Mouse (Mus musculus): ENCODE measurements around the gene Rnf150.

The Rnf150 gene

GRCm38 (mm10) chr8:82983301-82983700 lies 120.1 kb downstream of the Rnf150 start:
- CTCF ChIA-PET = interaction anchor here in 1 of 4 experiments (0.7 kb wide), 1 partner anchor 340 kb away, joined by 3 read pairs; no protein-coding TSS in a partner anchor

DNA sequence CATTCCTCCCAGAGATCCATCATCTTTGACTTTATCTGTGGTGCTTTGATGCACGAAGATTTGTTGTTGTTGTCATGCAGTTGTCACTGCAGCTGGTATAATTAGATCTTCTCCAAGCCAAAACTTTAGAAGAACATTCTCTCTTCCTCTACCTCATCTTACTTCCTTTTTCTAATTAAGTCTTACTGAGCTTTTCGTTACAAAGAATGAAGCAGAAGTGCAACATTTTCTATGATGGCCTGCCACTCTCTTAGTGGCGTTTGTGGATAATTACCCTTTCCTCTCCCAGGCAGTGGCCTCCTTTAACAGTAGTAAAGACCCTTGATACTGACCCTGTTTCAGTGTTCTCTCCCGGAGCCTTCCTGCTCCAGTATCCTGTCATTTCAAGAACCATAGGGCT lies 128.9 kb downstream of the Rnf150 start:
- POLR2A ChIA-PET = no interaction called here
- CTCF ChIA-PET = no interaction called here

More at GRCm38 (mm10) chr8:82983301-82983700, 120.1 kb downstream of the Rnf150 start:
- POLR2A ChIA-PET = interaction anchor here in 1 of 4 experiments (1.2 kb wide), 1 partner anchor 53 kb away, joined by 5 read pairs; no protein-coding TSS in a partner anchor

GRCm38 (mm10) chr8:82995727-82996438 lies 132.7 kb downstream of the Rnf150 start:
- POLR2A ChIA-PET = no interaction called here

DNA sequence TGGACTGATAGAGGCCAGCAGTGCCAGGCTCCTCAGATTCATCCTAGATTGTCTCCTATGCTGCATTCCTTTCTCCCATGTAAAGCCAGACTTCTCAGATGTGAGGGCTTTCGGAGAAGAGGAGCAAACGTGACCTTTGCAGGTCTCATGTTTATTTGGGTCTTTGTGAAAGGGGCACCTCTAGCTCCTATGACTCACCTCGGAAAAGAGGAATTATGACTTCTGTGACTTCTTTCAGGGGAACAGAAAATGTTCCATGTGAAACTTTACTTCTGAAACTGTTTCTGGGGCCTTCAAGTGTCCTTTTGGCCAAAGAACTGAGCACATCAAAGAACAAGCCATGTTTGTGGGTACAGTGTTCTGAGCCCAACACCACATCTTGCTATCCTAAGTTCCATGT lies 133.7 kb downstream of the Rnf150 start:
- CTCF ChIA-PET = no interaction called here

More at GRCm38 (mm10) chr8:82995727-82996438, 132.7 kb downstream of the Rnf150 start:
- CTCF ChIA-PET = no interaction called here

GRCm38 (mm10) chr8:82998778-82999177 lies 135.6 kb downstream of the Rnf150 start:
- ChIA-PET POLR2A (no interaction called here), CTCF (no interaction called here)

More for the DNA sequence above, 133.7 kb downstream of the Rnf150 start:
- POLR2A ChIA-PET = no interaction called here

DNA sequence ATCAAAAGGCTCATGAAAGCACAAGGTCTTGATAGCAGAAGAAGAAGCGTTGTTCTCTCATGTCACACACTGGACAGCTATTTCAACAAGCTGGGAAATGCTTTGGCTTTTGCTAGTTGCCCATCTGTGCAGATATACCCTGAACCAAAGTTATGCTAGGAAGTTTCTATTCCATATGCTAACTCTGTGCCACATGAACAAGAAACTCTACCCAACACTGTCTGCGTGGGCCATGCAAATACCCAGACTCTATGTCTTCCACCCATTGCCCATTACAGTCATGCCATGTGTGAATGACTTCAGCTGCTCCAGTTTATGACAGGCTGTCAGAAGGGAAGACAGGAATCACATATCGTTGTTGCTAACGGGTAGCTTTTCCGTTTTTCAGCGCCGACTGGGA lies 140.0 kb downstream of the Rnf150 start:
- CTCF ChIA-PET = no interaction called here

GRCm38 (mm10) chr8:83009481-83009880 lies 146.3 kb downstream of the Rnf150 start:
- ChIA-PET POLR2A (no interaction called here), CTCF (no interaction called here)

More for the DNA sequence above, 140.0 kb downstream of the Rnf150 start:
- POLR2A ChIA-PET = interaction anchor here in 1 of 4 experiments (0.7 kb wide), 1 partner anchor 53 kb away, joined by 3 read pairs; no protein-coding TSS in a partner anchor

DNA sequence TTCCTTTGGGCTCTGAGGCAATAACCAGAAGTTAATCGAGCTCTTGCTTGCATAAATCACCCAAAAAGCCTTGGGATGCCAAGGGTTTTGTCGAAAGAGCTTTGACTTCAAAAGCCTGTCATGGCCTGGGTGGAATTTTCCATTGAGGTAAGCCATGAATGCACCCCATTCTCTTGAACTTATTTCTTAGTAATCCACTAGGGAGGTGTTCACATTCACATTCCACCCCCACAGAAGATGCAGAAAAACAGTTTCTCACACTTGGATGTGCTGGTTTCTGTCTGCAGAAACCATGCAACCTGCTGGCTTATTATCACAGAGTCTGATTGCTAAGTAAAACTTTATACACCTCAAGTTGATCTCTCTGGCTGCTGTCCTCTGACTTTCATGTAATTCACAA lies 148.1 kb downstream of the Rnf150 start:
- ChIA-PET CTCF (no interaction called here), POLR2A (no interaction called here)

DNA sequence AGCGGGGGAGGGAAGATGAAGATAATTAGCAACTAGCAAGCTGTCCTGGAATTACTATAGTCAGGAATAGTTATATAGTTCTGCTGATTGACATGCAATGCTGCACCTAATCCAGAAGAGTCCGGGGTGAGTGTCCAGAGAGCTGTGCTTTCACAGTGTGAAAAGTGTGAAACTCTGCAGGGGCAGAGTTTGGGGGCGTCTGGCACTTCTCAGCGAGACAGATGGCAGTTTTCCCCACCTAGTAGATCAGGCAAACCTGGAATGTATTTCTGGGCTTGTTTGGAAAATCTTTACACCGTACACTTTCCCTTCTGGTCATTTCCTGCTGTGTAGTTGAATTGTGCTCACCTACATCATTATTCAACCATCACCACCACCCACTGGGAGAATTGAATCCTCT lies 148.6 kb downstream of the Rnf150 start:
- ChIA-PET CTCF (no interaction called here), POLR2A (no interaction called here)

DNA sequence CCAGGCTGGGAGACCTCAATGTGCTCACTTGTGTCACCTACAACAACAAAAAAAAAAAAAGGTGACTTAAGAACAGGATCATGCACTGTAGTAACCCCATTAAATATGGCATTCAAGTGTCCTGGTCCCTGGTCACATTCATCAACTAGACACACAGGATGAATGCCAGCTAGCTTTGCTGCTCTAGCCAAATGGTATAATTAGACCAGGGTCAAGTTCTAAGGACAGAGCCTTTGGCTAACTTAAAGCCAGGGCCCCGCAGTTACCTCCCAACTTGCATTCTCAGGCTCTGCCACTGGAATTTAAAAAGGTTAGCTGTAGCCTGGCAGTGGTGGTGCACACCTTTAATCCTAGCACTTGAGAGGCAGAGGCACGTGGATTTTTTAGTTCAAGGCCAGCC lies 165.1 kb downstream of the Rnf150 start:
- CTCF ChIA-PET = no interaction called here
- POLR2A ChIA-PET = no interaction called here

DNA sequence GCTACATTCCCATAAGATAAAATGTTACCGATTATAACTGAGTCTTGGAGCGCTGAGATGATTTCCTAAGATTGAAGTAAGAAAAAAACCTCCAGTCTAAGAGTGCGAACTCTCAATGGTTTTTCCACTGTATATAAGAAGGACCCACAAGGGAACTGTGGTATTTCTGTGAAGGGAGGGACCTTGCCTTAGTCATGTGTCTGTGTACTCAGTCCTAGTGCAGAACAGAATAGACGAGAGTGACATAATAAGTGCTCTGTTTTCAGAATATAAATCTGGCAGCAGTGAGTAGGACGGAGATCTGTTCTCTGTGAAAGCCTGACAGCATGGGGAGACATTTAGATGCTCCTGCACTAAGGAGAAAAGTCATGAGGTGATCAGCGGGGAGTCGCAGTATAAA lies 169.6 kb downstream of the Rnf150 start:
- POLR2A ChIA-PET = no interaction called here

DNA sequence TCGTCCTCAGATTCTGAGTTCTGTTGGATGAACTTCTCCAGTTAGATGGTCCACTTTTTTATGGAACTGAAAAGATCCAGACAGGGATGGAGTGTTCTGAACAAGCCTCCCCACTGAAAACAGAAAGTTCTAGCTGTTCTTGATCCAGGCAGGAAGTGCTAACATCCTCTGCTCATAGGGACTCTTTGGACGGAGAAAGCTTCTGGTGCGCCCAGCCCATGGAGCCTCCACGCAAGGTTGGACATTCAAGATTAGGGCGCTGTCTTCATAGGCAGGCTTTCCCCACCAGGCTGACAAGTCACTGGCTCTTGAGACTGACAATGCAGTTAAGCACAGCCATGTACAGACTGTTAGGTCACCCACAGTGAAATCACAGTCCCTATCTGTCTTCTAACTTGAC lies 172.0 kb downstream of the Rnf150 start:
- CTCF ChIA-PET = no interaction called here
- POLR2A ChIA-PET = interaction anchor here in 1 of 4 experiments (0.9 to 1.7 kb wide), 2 partner anchors 12 to 61 kb away, joined by 3 to 6 read pairs; no protein-coding TSS in a partner anchor

More for the DNA sequence above, 169.6 kb downstream of the Rnf150 start:
- CTCF ChIA-PET = no interaction called here

GRCm38 (mm10) chr8:83036521-83037166 lies 173.5 kb downstream of the Rnf150 start:
- ChIA-PET CTCF (interaction anchor here in 1 of 4 experiments (1.0 to 1.1 kb wide), 2 partner anchors 9 to 174 kb away, joined by 4 to 5 read pairs; partner anchors contain the start of gene Rnf150), POLR2A (interaction anchor here in 3 of 4 experiments (0.6 to 1.7 kb wide), 7 partner anchors 10 to 750 kb away, joined by 3 to 9 read pairs (median 5); partner anchors contain the start of genes Tbc1d9 (in 2 of the 3), Gm10645 (in 1 of the 3) and Scoc (in 1 of the 3))

DNA sequence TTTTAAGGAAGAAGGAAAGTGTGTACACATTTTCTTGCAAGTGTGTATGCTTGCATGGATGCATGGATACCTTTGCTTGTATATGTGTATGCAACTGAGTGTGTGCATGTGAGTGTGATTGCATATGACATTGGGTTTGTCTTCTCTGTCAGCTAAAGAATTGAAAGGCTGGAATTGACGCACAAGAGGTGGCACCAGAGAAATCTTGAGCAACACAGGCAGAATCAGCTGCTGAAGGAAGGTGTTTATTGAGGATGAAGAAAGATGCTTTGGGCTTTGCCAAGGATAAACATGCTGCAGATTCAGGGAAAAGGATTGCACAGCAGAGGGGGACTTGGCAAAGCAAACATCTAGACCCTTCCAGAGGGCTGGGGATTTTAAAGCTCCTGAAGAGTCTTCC lies 174.2 kb downstream of the Rnf150 start:
- ChIA-PET POLR2A (interaction anchor here in 2 of 4 experiments (0.7 to 1.3 kb wide), 4 partner anchors 55 to 421 kb away, joined by 3 to 9 read pairs (median 4); partner anchors contain the start of genes Gm10645 (in 1 of the 2), Scoc (in 1 of the 2) and Tbc1d9 (in 1 of the 2)), CTCF (interaction anchor here in 2 of 4 experiments (0.5 to 1.1 kb wide), 3 partner anchors 8 to 222 kb away, joined by 3 to 5 read pairs (median 4); partner anchors contain the start of gene Rnf150 (in 1 of the 2))

DNA sequence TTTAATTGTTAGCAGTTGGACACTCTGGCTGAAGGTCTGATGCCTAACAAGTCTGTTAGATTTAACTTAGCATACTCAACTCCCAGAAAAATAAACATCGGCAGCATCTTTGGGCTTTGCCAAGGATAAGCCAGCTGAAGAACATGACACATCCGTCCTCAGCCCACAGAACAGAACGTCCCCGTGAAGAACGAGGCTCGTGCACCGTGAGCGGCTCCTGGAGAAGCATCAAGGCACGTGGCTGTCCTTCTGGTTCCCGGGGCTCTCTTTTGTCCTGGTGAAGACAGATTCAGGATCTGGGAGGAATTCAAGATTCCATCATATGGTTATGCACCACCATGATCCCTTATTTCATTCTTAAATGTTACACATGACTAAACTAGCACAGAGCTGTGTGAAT lies 175.4 kb downstream of the Rnf150 start:
- POLR2A ChIA-PET = no interaction called here
- CTCF ChIA-PET = no interaction called here

DNA sequence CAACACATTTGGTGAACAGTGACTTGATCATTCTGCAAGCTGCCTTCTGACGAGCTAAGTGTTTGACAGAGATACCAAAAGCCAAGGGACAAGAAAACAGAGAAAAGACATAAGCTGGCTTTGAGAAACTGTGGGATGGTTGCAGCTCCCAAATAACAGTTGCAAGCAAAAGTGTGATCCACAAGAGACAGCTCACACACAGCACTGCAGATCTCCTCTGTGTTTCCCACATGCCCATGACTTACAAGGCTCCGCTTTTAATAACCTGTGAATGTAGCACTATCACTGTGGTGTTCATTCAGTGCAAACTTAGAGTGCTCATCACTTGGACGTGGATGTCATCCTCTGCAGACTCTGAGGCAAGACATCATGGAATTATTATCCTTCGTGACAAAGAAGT lies 178.3 kb downstream of the Rnf150 start:
- ChIA-PET POLR2A (no interaction called here), CTCF (interaction anchor here in 1 of 4 experiments (0.5 kb wide), 1 partner anchor 12 kb away, joined by 4 read pairs; no protein-coding TSS in a partner anchor)

GRCm38 (mm10) chr8:83046912-83047311 lies 183.8 kb downstream of the Rnf150 start:
- POLR2A ChIA-PET = interaction anchor here in 1 of 4 experiments (0.6 to 2.2 kb wide), 2 partner anchors 11 to 111 kb away, joined by 4 to 6 read pairs; no protein-coding TSS in a partner anchor
- CTCF ChIA-PET = no interaction called here

DNA sequence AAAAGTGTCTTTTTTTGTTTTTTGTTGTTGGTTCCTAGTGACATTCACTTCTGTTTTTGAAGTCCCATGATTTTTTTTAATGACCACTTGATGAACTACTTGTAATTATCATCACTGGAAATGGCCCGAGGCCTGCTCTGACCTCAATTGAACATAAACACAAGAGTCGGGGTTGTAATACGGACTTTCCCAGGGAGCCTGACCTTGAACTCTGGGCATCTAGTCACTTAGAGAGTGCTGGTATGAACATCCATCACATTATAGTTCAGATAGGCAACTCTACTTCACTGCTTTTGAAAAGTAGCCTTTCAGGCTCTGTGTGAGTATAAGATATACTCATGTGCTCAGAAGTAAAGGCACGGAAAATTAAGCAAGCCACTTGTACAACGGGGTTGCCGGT lies 185.4 kb downstream of the Rnf150 start:
- ChIA-PET CTCF (interaction anchor here in 1 of 4 experiments (0.6 kb wide), 1 partner anchor 55 kb away, joined by 3 read pairs; no protein-coding TSS in a partner anchor), POLR2A (no interaction called here)

DNA sequence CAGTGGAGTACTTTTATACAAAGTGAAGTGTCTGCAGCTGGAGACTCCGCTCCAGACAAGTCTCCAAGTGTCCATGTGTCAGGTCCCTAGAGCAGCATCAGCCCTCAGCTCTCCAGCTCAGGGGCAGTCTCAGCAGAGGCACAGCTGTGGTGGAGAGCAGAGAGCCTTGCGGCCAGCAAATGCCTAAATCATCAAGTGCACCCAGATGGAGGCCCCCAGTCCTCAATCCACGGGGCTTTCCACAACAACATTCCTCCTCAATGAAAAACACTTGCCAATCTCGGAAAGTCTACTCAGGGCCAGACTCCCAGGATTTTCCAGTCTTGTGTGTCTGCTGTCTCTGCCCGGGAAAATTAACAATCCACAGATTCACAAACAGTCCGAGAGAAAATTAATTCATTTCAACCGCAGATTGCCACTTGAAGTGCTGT lies 186.0 kb downstream of the Rnf150 start:
- ChIA-PET CTCF (no interaction called here), POLR2A (no interaction called here)

DNA sequence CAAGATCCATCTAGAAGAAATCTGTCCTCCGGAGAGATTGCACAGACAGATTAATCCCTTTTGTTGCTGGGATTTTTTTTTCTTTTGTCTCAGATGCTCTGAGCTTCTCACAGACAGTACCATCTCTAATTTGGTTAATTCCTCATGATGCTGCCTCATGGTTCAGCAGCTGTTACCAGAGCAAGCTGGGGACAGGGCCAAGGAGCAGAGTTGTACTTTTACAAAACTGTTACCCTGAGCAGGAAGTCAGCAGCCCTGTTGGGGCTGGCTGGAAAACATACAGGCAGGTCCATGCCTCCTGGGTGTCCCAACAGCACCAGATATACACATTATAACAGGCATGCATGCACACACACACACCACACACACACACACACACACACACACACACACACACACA lies 186.5 kb downstream of the Rnf150 start:
- ChIA-PET POLR2A (no interaction called here), CTCF (no interaction called here)
